Mouse (Mus musculus): ENCODE data around the gene Pip5k1b.
A peak's percentile ranks its signal among the peaks of the same experiment; 100 is the strongest.

Pip5k1b gene

GRCm38 (mm10) chr19:24336370-24337076, 219.1 kb downstream of the Pip5k1b start:
- peak; percentile 1 for DNase-seq (ENCODE audit: low read depth, low spot score)

DNA sequence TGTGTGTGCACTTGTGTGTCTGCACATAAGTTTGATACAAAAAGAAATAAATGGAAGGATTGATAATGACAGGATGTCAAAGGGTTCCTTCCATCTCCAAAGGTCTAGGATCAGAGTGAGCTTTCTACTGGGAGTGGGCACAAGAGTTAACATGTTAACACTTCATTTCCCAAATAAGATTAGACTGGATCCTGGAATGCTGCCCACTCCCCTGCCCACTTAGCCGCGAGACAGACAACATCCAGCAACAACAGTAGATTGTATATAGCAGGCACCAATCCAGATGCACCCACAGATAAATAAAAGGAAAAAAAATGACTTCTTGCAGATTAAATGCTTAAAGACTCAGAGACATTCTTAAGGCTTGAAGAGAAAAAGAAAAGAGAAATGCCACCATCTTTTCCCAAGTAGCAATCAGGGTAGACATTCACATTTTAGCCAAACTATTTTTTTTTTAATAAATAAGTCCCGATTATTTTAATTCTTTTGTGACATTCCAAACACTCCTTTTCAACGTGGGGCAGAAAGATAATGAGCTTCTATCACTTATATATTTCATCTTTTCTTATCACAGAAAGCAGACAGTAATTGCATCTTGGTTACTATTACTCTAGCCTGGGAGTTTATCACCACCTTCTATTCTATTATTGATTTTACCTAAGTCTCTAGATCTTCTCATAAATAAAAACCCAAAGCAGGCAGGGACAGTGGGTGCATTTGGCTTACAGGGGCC, 219.9 kb downstream of the Pip5k1b start:
- DNase-seq (ENCODE audit: low read depth, low spot score), result no peak

DNA sequence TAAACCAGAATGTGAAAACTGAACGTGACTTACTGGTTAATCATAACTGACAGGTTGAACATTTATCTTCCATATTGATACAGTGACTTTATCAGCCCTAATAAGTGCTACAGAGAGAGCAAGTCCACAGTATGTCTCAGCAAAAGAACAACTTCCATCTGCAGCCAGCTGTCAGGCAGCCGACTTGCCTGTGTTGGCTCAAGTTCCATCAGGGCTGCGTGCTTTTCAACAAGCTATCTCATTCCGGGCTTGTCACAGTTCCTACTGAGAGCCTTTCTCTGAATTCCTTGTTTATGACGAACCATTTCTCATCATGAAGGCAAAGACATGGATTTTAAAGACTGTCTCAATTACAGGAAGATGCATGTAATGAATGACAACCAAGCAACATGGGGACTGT, 222.7 kb downstream of the Pip5k1b start:
- no peak for DNase-seq (ENCODE audit: low read depth, low spot score)

- no peak for DNase-seq (ENCODE audit: low read depth, low spot score)
These were observed 224.4 kb downstream of the Pip5k1b start for GRCm38 (mm10) chr19:24331274-24331673.

- no peak for DNase-seq (ENCODE audit: low read depth, low spot score)
These were observed 225.3 kb downstream of the Pip5k1b start for GRCm38 (mm10) chr19:24330366-24330765.

DNA sequence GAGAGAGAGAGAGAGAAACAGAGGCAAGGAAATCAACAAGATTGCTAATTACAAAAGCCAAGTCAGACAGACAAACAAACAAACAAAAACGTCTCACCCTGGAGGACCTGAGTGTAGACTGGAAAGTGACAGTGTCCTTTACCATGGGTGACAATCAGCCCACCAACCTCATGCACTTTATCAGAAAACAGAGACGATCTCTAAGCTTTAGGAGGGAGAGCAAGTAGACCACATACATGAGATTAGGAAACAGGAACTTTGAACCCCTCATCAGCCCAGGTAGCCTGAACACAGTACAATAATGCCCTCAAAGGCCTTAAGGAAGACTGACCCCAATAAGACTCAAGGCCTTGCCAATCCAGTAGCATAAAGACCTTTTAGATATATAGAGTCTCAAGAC, 227.8 kb downstream of the Pip5k1b start:
- DNase-seq (ENCODE audit: low read depth, low spot score), result no peak

GRCm38 (mm10) chr19:24326969-24327368, 228.7 kb downstream of the Pip5k1b start:
- no peak for DNase-seq (ENCODE audit: low read depth, low spot score)

GRCm38 (mm10) chr19:24325692-24326091, 230.0 kb downstream of the Pip5k1b start:
- DNase-seq (ENCODE audit: low read depth, low spot score), result no peak

- no peak for DNase-seq (ENCODE audit: low read depth, low spot score)
These were observed 231.6 kb downstream of the Pip5k1b start for GRCm38 (mm10) chr19:24323841-24324613.

DNA sequence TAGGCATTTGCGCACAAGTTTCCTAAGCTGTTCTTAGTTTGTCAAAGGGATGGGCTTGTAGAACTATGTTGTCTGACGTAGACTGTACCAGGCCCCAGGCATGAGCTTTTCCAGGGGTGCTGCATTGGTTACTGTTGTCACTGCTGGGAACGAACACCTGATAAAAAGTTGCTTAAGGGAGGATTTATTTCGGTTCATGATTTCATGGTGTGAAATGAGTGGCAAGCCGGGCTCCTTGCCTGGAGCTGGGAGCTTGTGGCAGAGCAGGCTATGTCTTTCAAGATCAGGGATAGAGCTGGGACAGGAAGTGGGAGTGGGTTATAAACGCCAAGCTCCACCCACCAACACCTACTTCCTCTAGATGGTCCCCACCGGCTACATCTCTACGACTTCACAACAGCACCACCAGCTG, 233.8 kb downstream of the Pip5k1b start:
- DNase-seq (ENCODE audit: low read depth, low spot score), result no peak

DNA sequence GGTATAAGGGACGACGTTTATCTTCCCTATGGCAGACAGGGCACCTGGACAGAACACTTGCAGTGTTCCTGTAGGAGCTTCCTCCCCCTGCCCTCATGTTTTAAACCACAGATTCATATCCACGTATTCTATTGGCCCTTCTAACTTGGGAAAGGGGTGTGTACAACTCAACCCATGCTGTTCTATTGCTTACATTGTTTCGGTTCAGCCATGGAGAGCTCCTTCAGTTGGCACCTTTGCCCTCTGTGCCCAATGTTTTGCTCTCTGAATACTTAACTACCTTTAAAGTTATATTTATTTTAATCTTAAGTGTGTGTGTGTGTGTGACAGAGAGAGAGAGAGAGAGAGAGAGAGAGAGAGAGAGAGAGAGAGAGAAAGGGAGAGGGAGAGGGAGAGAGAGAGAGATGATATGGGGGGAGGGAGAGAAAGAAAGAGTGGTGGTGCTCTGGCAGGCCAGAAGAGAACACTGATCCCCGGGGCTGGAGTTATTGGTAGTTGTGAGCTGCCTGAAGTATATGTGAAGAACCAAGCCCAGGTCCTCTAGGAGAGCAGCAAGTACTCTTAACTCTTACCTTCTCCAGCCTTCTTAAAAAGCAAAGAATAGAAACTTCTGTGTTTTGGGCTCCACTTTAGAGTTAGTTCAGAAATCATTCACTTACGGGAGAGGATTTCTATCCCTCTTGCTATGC, 234.3 kb downstream of the Pip5k1b start:
- DNase-seq (ENCODE audit: low read depth, low spot score), result no peak

DNA sequence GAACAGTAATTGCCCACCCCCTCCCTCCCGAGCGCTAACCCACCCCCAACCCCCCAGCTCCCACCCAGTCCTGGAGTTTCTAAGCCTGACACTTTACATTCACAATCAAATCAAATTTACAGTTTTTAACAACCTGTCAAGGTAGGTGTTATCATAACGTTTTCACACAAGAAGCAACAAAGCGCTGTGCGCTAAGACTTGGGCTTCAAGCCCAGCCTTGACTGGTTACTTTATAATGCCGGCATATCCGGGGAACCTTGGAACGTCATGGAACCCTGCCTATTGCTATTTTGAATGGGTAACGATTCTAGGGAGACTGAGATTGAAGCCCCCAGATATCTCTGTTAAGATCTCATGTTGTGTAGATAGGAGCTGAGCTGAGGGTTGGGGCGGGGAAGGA, 237.5 kb downstream of the Pip5k1b start:
- no peak for DNase-seq (ENCODE audit: low read depth, low spot score)

DNA sequence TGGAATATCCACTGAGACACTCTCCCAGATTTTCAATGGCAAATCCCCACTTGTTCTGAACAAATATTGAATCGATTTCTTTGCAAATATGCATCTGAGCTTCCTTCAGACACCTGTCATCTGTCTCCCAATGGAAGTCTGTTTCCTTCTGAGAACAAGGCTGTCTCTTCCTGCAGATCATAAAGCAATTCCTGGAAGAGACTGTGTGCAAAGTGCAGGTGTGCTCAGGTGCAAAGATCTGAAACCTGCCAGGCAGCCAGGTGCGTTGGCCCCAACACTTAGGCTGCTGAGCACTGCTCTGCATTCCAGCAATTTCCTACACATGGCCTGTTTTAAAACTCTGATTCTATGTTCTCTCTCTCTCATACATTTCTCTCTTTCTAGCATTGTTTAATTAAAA, 237.9 kb downstream of the Pip5k1b start:
- DNase-seq (ENCODE audit: low read depth, low spot score), result no peak

- DNase-seq (ENCODE audit: low read depth, low spot score), result no peak
These were observed 238.6 kb downstream of the Pip5k1b start for GRCm38 (mm10) chr19:24317038-24317591.

DNA sequence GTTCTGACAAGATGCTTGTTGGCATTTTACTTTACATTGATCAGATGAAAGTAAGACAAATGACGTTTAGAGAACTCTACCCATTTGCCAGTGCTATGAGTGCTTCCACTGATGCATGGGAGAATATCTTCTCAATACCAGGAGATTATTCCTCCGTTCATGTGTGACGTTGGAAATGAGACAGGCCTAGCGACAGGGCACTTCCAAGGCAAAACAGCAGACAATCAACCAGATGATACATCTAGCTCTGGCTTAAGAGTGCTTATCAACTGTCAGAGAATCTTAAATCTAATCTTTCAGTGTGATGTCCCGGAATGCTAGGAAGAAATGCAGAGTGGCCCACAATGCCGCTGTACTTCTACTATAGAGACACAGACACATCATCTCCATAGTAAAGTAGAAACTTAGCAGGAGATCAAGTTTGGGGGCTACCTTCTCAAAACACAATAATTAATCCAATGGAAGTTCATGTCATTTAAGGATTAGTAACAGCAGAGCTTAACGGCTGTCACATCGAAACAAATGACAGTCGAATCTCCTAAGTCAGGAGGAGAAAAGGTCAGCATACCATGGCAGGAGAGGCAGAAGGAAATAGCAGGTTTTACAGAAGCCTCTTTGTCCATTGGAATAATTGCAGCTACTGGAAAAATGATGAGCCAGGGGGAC, 239.5 kb downstream of the Pip5k1b start:
- no peak for DNase-seq (ENCODE audit: low read depth, low spot score)

- DNase-seq (ENCODE audit: low read depth, low spot score), result no peak
These were observed 240.4 kb downstream of the Pip5k1b start for GRCm38 (mm10) chr19:24315234-24315633.

DNA sequence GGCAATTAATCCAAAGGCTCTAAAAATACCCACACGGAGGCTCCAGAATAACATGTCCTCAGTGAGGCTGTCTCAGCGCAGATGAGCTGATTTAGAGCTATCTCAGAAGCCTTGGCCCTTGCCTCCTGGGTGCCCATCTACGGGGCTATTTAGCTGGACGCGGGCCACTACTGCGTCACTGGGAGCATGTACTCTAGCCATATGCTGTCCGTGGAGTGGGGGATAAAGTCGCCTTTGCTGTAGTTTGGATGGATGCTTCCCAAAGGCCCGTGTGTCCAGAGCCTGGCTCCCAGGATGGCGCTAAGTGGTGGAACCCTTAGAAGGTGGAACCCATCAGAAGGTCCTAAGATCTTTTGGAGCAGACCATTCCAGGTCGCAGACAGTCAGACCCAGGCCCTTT, 241.0 kb downstream of the Pip5k1b start:
- DNase-seq (ENCODE audit: low read depth, low spot score), result no peak

GRCm38 (mm10) chr19:24312556-24313342, 242.9 kb downstream of the Pip5k1b start:
- no peak for DNase-seq (ENCODE audit: low read depth, low spot score)

GRCm38 (mm10) chr19:24312046-24312445, 243.6 kb downstream of the Pip5k1b start:
- DNase-seq (ENCODE audit: low read depth, low spot score), result no peak

- peak; percentile 51 for DNase-seq (ENCODE audit: low read depth, low spot score)
These were observed 247.4 kb downstream of the Pip5k1b start for GRCm38 (mm10) chr19:24308305-24308705.

All from skeletal muscle tissue, adult 2 months (tissue).